Mouse (Mus musculus) G1E (cell line): ENCODE measurements at regions not wholly inside any gene's neighbourhood (a gene's known extent, or its start where the extent isn't known, plus 50 kb on each side); places are given as distances from the start of the nearest gene placed in this dataset.

Experiments used
- ATAC-seq: 2 replicates; pipeline ENCODE4 v1.8.0; 2016; ENCODE audit warnings: mild to moderate bottlenecking; ENCODE audit not compliant: insufficient number of reproducible peaks, poor library complexity, low FRiP score, severe bottlenecking; ENCODE audit errors: extremely low read depth
- DNase-seq: peaks from one replicate; pipeline ENCODE4 v3.0.0; 2012; ENCODE audit warnings: low spot score
- H3K27me3 ChIP-seq: 2 replicates; pipeline ENCODE4 v1.6.1; 2012; ENCODE audit warnings: mild to moderate bottlenecking, low read length, inconsistent platforms; ENCODE audit not compliant: insufficient read depth
- H3K36me3 ChIP-seq: replicated peaks from 2 replicates; pipeline ENCODE3; 2012; ENCODE audit warnings: mild to moderate bottlenecking, inconsistent platforms
- H3K4me1 ChIP-seq: 2 replicates; pipeline ENCODE4 v1.6.1; 2012; ENCODE audit warnings: low read depth, low read length, inconsistent platforms, mixed read lengths; ENCODE audit not compliant: insufficient read depth
- H3K4me3 ChIP-seq: 2 replicates; pipeline ENCODE4 v1.5.1; 2012; ENCODE audit warnings: low read depth, mild to moderate bottlenecking, inconsistent platforms, low read length, moderate library complexity, mixed read lengths
- H3K9me3 ChIP-seq: replicated peaks from 2 replicates; pipeline ENCODE4 v1.6.1; 2012; ENCODE audit warnings: inconsistent platforms
- CTCF ChIP-seq: IDR thresholded peaks from 2 replicates; pipeline ENCODE4 v1.5.1; 2012; ENCODE audit warnings: low read depth, low read length, inconsistent platforms, mixed read lengths
- GATA1 ChIP-seq: IDR thresholded peaks from 2 replicates; pipeline ENCODE4 v1.6.1; 2012; ENCODE audit warnings: borderline replicate concordance, low read length, inconsistent platforms, mixed read lengths
- GATA2 ChIP-seq: IDR thresholded peaks from 2 replicates; pipeline ENCODE4 v1.6.1; 2012; ENCODE audit warnings: low read depth, low read length, inconsistent platforms, borderline replicate concordance
- POLR2AphosphoS5 ChIP-seq: IDR thresholded peaks from 2 replicates; pipeline ENCODE4 v1.6.1; 2012; ENCODE audit warnings: low read depth, low read length, inconsistent platforms; ENCODE audit not compliant: insufficient replicate concordance
- TAL1 ChIP-seq: conservative IDR thresholded peaks from 2 replicates; pipeline ENCODE4 v1.6.1; 2012; ENCODE audit warnings: low read depth, low read length, inconsistent platforms, mixed read lengths

- H3K9me3 ChIP-seq: no peaks in the 10 kb centered on the region
- DNase-seq (no peak), ATAC-seq (no peak)
- H3K36me3 ChIP-seq: no peaks in the 10 kb centered on the region
- 0 out of 2 replicates have a peak, but pooled peaks cover 5% of the 10 kb centered on the region for H3K27me3 ChIP-seq
- TF ChIP-seq GATA1: no peak
- no peak for TF ChIP-seq TAL1
- TF ChIP-seq POLR2AphosphoS5: no peak
- TF ChIP-seq GATA2: no peak
- no peak for TF ChIP-seq CTCF
- H3K4me3 ChIP-seq: no peak overlapping the region
- H3K4me1 ChIP-seq: no peaks in the 10 kb centered on the region
These were observed 185.0 kb upstream of the Cnr1 start for GRCm38 (mm10) chr4:33739211-33739904.

DNA sequence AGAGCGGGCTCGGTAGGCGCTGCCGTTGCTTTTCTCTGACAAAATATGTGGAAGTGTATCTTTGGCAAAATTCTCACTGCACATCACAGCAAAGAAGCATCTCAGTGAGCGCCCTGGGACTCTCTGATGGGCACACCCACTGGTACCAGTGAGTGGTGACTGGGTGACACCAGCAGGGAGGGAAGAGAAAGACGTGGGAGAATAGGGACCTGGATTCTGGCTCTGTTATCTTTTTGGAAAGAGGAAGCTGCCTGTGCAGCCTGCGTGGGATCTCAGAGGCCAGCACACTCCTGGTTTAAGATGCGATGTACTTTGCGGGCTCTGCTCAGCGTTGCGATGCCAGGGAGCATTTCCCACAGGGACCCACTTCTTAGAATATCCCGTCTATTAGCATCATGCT is 183.4 kb upstream of the Cnr1 start:
- TF ChIP-seq TAL1: no peak
- no peak for TF ChIP-seq GATA1
- no peaks in the 10 kb centered on the region for H3K9me3 ChIP-seq
- no peak overlapping the region for H3K4me3 ChIP-seq
- DNase-seq (no peak), ATAC-seq (no peak)
- H3K4me1 ChIP-seq: no peaks in the 10 kb centered on the region
- no peaks in the 10 kb centered on the region for H3K36me3 ChIP-seq
- H3K27me3 ChIP-seq: 0 out of 2 replicates have a peak, but pooled peaks cover 3% of the 10 kb centered on the region

DNA sequence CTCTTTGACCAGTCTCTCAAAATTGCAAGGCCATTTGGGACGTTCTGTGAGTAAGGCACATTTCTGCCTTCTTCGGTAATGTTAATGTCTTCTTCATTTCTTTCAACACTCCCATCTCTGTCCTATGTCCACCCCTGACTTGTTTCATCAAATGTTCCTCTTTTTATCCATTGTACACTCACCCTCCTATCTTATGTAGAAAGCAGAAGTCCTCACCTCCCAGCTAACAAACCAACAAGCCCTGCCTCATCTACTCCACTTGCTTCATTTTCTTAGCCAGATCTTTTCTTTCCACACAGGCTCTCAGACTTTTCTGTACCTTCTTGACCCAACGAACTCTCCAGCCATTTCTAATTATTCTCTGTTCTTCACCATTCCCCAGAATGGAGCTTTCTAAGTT is 179.2 kb upstream of the Cnr1 start:
- no peak for DNase-seq
- H3K27me3 ChIP-seq: 0 out of 2 replicates have a peak, but pooled peaks cover 3% of the 10 kb centered on the region
- no peaks in the 10 kb centered on the region for H3K36me3 ChIP-seq
- ATAC-seq: no peak
- no peak overlapping the region for H3K4me3 ChIP-seq
- no peaks in the 10 kb centered on the region for H3K9me3 ChIP-seq
- no peaks in the 10 kb centered on the region for H3K4me1 ChIP-seq
- TF ChIP-seq TAL1 (no peak), CTCF (no peak), POLR2AphosphoS5 (no peak), GATA1 (no peak), GATA2 (no peak)

DNA sequence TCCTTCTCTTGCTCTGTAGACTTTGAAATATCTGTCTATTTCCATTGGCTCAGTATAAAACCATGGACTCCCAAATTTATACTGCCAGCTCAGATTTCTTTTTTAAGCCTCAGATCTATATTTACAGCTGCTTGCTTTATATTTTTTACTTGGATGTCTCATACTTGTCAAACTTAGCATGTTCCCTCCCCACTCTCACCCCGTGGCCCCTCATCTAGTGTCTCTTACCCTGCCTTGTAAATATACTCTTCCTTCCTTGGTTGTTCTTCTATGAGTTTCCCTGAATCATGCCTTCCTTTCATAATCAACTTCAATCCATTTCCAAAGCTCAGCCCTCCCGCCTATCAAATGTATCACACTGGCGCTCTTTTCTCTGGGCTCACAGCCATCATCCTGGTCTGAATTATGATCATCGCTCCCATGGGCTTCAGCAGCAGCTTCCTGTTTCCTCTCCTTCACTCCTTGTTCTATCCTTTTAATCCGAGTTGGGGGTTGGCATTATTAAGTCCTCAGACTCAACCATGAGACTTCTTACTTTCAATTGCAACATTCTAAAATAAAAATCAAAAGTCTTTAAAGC is 177.0 kb upstream of the Cnr1 start:
- Histone ChIP-seq H3K27me3 (0 out of 2 replicates have a peak, but pooled peaks cover 3% of the 10 kb centered on the region), H3K4me3 (no peak overlapping the region), H3K9me3 (no peaks in the 10 kb centered on the region), H3K4me1 (no peaks in the 10 kb centered on the region), H3K36me3 (no peaks in the 10 kb centered on the region)
- ATAC-seq: no peak
- TF ChIP-seq GATA1 (no peak), CTCF (no peak), TAL1 (no peak), POLR2AphosphoS5 (no peak), GATA2 (no peak)
- no peak for DNase-seq

DNA sequence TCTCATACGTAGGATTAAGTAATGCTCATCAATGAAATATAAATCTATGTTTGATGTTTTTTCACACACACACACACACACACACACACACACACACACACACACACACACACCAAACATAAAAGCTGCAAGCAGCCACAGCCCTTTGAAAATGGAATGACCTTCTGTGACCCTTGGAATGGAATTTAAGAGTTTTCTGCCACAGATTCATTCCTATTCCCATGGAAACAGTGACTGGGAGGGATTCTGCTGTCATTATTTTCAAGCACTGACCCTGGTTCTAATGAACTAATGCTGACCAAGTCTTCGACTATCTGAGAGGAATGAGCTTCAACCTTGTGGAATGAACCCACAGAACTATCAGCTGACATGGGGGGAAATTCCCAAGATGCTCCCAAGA is 156.7 kb upstream of the Cnr1 start:
- TF ChIP-seq CTCF: no peak
- TF ChIP-seq POLR2AphosphoS5: no peak
- H3K4me1 ChIP-seq: no peaks in the 10 kb centered on the region
- H3K4me3 ChIP-seq: no peak overlapping the region
- no peaks in the 10 kb centered on the region for H3K27me3 ChIP-seq
- H3K9me3 ChIP-seq: no peaks in the 10 kb centered on the region
- H3K36me3 ChIP-seq: no peaks in the 10 kb centered on the region
- no peak for DNase-seq
- no peak for ATAC-seq

- no peak overlapping the region for H3K4me3 ChIP-seq
- no peak for TF ChIP-seq GATA2
- DNase-seq (no peak), ATAC-seq (no peak)
- H3K9me3 ChIP-seq: no peaks in the 10 kb centered on the region
- no peaks in the 10 kb centered on the region for H3K4me1 ChIP-seq
- no peaks in the 10 kb centered on the region for H3K27me3 ChIP-seq
- H3K36me3 ChIP-seq: no peaks in the 10 kb centered on the region
These were observed 138.4 kb upstream of the Cnr1 start for GRCm38 (mm10) chr4:33786027-33786426.

DNA sequence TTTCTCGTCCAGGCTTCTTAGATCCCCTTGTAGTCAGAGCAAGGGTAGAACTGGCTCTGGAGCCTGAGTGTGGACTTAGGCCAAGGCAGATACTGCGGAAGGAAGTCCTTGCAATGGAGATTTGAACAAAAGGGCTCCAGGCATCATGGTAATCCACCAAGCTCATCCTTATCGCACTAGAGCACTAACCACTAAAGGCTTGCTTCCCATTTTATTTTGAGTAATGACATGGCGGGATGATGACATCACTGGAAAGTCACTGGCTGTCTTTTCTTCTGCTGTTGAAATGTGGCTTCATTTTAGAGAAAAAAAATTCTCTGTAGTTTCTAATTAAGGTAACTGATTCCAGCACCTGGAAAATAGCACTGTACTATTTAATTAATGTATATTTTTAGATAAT is 137.4 kb upstream of the Cnr1 start:
- TF ChIP-seq GATA2 (no peak), GATA1 (no peak), POLR2AphosphoS5 (no peak), TAL1 (no peak), CTCF (no peak)
- DNase-seq (no peak), ATAC-seq (no peak)
- Histone ChIP-seq H3K4me3 (no peak overlapping the region), H3K27me3 (no peaks in the 10 kb centered on the region), H3K4me1 (no peaks in the 10 kb centered on the region), H3K36me3 (no peaks in the 10 kb centered on the region), H3K9me3 (no peaks in the 10 kb centered on the region)
